Mouse (Mus musculus): ENCODE measurements around the gene Appl1. TPM values are rescaled to one million over a fixed set of nuclear protein-coding genes. Genes with fewer than 3 reads are reported as not detected.

Gene Appl1
- polyA plus RNA-seq, 1 experiment from 2014 or later: 6.0 TPM

GRCm38 (mm10) chr14:26988694-26989093 lies 17.7 kb upstream of the Appl1 start:
- 44% methylated on average over 2 of the region's 2 CpGs for WGBS (ENCODE audit: insufficient replicate concordance)
- no peak overlapping the region for H3K4me2 ChIP-seq
- no peaks in the 10 kb centered on the region for H3K9me3 ChIP-seq (replicated peaks)
- H3K9ac ChIP-seq: no peak overlapping the region
- no peak for ATAC-seq (ENCODE audit: low read depth)
- H3K27ac ChIP-seq: no peak overlapping the region
- no peaks in the 10 kb centered on the region for H3K27me3 ChIP-seq
- H3K4me1 ChIP-seq (replicated peaks): peaks cover 5% of the 10 kb centered on the region
- no peak for DNase-seq
- no peak overlapping the region for H3K4me3 ChIP-seq (replicated peaks)
- no peaks in the 10 kb centered on the region for H3K36me3 ChIP-seq

DNA sequence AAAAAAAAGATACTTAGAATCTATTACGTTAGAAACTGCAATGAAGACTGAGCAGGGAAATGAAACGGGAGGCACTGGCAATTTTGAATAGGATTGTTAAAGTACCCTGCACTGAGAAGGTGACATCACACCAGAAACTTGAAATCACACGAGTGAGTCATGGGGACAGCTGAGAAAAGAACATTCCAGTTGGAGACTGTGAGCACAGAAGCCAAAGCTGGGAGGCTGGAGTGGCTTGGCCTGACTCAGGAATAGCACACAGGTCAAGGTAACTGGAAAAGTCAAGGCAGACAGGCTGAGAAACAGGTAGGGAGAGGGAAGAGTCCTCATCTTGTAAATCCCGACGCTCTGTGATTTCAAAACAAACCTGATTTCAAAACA lies 11.1 kb upstream of the Appl1 start:
- H3K4me2 ChIP-seq: no peak overlapping the region
- no peaks in the 10 kb centered on the region for H3K36me3 ChIP-seq
- H3K27ac ChIP-seq: no peak overlapping the region
- no peaks in the 10 kb centered on the region for H3K9me3 ChIP-seq (replicated peaks)
- ATAC-seq (ENCODE audit: low read depth) (no peak), DNase-seq (no peak)
- 0 out of 2 replicates have a peak, but pooled peaks cover under 1% of the 10 kb centered on the region for H3K4me1 ChIP-seq (replicated peaks)
- H3K4me3 ChIP-seq (replicated peaks): no peak overlapping the region
- no peak overlapping the region for H3K9ac ChIP-seq
- WGBS (ENCODE audit: insufficient replicate concordance): 54% methylated on average over 5 of the region's 5 CpGs
- H3K27me3 ChIP-seq: no peaks in the 10 kb centered on the region

- Histone ChIP-seq H3K9ac (no peak overlapping the region), H3K27ac (no peak overlapping the region), H3K4me3 (replicated peaks) (no peak overlapping the region), H3K27me3 (no peaks in the 10 kb centered on the region), H3K4me1 (replicated peaks) (peaks cover 5% of the 10 kb centered on the region), H3K4me2 (no peak overlapping the region), H3K36me3 (no peaks in the 10 kb centered on the region), H3K9me3 (replicated peaks) (no peaks in the 10 kb centered on the region)
- no peak for DNase-seq
- no peak for ATAC-seq (ENCODE audit: low read depth)
- WGBS (ENCODE audit: insufficient replicate concordance): 55% methylated on average over 5 of the region's 5 CpGs
Measured at GRCm38 (mm10) chr14:26981494-26982149, 10.6 kb upstream of the Appl1 start.

GRCm38 (mm10) chr14:26981021-26981420 lies 10.0 kb upstream of the Appl1 start:
- Histone ChIP-seq H3K4me3 (replicated peaks) (no peak overlapping the region), H3K9me3 (replicated peaks) (no peaks in the 10 kb centered on the region), H3K4me1 (replicated peaks) (peaks cover 8% of the 10 kb centered on the region), H3K27ac (no peak overlapping the region), H3K9ac (no peak overlapping the region), H3K27me3 (no peaks in the 10 kb centered on the region), H3K4me2 (no peak overlapping the region), H3K36me3 (no peaks in the 10 kb centered on the region)
- 81% methylated on average over 8 of the region's 8 CpGs for WGBS (ENCODE audit: insufficient replicate concordance)
- no peak for DNase-seq
- no peak for ATAC-seq (ENCODE audit: low read depth)

DNA sequence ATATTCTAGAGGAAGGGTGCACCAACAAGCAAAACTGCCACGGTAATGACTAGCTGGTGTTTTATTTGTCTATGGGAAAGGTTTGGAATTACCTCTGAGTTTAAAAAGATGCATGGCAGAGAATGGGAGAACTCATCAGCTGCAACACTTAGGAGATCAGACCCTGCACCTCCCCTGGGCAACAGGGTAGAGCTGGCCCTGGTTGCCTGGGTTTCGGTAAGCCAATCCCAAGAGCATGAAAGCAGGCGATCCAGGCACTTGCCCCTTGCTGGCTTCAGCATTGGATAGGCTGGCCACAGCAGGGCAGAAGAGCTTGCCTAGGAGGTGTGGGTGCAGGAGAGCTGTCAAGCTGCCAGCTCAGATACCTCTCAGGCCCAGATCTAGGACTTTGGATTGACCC lies 8.8 kb upstream of the Appl1 start:
- H3K27me3 ChIP-seq: no peaks in the 10 kb centered on the region
- H3K9ac ChIP-seq: no peak overlapping the region
- no peak for DNase-seq
- H3K36me3 ChIP-seq: no peaks in the 10 kb centered on the region
- no peak for ATAC-seq (ENCODE audit: low read depth)
- H3K27ac ChIP-seq: no peak overlapping the region
- no peak overlapping the region for H3K4me2 ChIP-seq
- H3K4me1 ChIP-seq (replicated peaks): peaks cover 8% of the 10 kb centered on the region
- 78% methylated on average over 3 of the region's 3 CpGs for WGBS (ENCODE audit: insufficient replicate concordance)
- H3K4me3 ChIP-seq (replicated peaks): no peak overlapping the region
- H3K9me3 ChIP-seq (replicated peaks): no peaks in the 10 kb centered on the region

DNA sequence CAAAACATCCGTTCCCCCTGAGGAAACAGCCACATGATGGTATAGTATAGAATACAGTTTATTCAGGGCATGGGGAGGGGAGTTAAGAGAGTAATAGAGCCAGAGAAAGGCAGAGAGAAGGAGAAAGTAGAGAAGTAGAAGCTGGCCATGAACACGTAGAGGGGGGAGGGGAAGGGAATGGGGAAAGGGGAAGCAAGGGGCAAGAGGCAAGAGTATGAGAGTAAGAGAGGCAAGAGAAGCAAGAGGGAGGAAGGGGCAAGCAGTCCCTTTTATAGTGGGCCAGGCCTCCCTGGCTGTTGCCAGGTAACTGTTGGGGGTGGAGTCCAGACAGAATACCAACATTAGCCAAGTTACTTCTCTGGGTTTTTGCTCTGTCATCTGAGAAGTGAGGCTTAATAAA lies 6.5 kb upstream of the Appl1 start:
- 41% methylated on average over 2 of the region's 2 CpGs for WGBS (ENCODE audit: insufficient replicate concordance)
- Histone ChIP-seq H3K4me1 (replicated peaks) (peaks cover 8% of the 10 kb centered on the region), H3K9me3 (replicated peaks) (no peaks in the 10 kb centered on the region), H3K9ac (no peak overlapping the region), H3K4me2 (no peak overlapping the region), H3K27ac (no peak overlapping the region), H3K36me3 (no peaks in the 10 kb centered on the region), H3K4me3 (replicated peaks) (no peak overlapping the region), H3K27me3 (no peaks in the 10 kb centered on the region)
- DNase-seq (no peak), ATAC-seq (ENCODE audit: low read depth) (no peak)

- no peak; the same call in 1 of the 2 replicates for ATAC-seq (ENCODE audit: low read depth)
Measured at GRCm38 (mm10) chr14:26976212-26976611, 5.2 kb upstream of the Appl1 start.

DNA sequence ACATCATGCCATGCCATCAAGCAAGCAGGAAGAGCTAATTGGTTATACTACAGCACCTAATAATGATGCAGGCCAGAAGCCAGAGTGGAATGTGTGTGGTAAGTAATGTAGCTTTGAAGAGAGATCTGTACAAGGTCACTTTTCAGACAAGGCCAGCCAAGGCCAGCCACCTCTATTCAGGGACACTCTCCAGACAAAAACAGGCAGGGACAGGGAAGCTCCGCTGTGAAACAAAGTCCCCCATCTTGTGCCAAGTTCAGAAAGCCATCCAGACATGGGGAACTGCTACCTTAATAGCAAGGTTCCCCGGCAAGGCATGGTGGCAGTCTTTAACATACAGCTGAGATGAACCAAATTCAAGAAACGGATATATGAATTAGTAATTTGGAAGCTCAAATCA lies 4.5 kb upstream of the Appl1 start:
- Histone ChIP-seq H3K27me3 (0 out of 2 replicates have a peak, but pooled peaks cover 3% of the 10 kb centered on the region), H3K4me1 (replicated peaks) (peaks cover 13% of the 10 kb centered on the region), H3K9ac (no peak overlapping the region), H3K4me3 (replicated peaks) (no peak overlapping the region), H3K9me3 (replicated peaks) (no peaks in the 10 kb centered on the region), H3K4me2 (no peak overlapping the region), H3K36me3 (no peaks in the 10 kb centered on the region), H3K27ac (no peak overlapping the region)
- 70% methylated on average over 3 of the region's 3 CpGs for WGBS (ENCODE audit: insufficient replicate concordance)
- DNase-seq (no peak), ATAC-seq (ENCODE audit: low read depth) (no peak)

More at GRCm38 (mm10) chr14:26976212-26976611, 5.2 kb upstream of the Appl1 start:
- Histone ChIP-seq H3K4me1 (replicated peaks) (peaks cover 11% of the 10 kb centered on the region), H3K4me3 (replicated peaks) (no peak overlapping the region), H3K4me2 (no peak overlapping the region), H3K36me3 (no peaks in the 10 kb centered on the region), H3K27ac (no peak overlapping the region), H3K9me3 (replicated peaks) (no peaks in the 10 kb centered on the region), H3K27me3 (0 out of 2 replicates have a peak, but pooled peaks cover 3% of the 10 kb centered on the region), H3K9ac (no peak overlapping the region)
- WGBS (ENCODE audit: insufficient replicate concordance): 17% methylated on average over 7 of the region's 7 CpGs
- no peak for DNase-seq

DNA sequence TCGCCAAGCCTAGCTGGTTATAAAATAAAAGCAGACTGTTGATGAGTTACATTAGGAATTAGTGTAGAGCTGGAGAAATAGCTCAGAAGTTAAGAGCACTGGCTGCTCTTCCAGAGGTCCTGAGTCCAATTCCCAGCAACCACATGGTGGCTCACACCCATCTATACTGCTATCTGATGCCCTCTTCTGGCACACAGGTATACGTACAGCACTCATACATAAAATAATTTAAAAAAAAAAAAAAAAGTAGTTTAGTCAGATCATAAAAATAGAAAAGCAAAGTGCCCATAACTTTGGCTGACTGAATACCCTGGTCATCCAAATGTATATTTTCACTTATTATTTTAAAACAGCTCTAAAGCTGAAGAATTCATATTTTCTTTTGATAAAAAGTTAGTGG lies 2.1 kb upstream of the Appl1 start:
- WGBS (ENCODE audit: insufficient replicate concordance): 61% methylated on average over 2 of the region's 2 CpGs
- Histone ChIP-seq H3K4me1 (replicated peaks) (peaks cover 30% of the 10 kb centered on the region), H3K27me3 (0 out of 2 replicates have a peak, but pooled peaks cover 3% of the 10 kb centered on the region), H3K9me3 (replicated peaks) (no peaks in the 10 kb centered on the region), H3K4me3 (replicated peaks) (no peak overlapping the region), H3K4me2 (no peak overlapping the region), H3K36me3 (no peaks in the 10 kb centered on the region), H3K27ac (no peak overlapping the region), H3K9ac (no peak overlapping the region)
- ATAC-seq (ENCODE audit: low read depth) (no peak), DNase-seq (no peak)

DNA sequence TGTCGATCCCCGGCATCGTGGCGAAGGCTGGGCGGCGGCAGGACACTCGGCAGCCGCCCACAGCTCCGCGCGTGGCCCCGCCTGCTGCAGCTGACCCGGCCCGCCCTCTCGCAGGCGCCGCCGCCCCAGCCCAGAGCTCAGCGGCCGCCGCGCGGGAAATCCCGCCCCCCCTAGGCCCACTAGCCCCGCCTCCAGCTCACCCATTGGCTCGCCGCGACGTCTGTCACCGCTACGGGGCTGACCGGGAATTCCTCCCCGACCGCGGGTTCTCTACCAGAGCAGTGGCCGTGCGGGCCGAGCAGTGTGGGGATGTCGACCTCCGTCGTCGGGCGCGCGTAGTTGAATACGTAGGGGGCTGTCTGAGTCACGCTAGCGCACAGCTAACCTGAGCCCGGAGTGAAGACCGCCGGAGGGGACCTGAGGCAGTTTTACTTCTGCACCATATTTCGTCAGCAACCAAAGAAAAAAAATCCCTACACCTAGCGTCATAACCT lies 546 bp downstream of the Appl1 start:
- WGBS (ENCODE audit: insufficient replicate concordance): under 1% methylated on average over 51 of the region's 53 CpGs

GRCm38 (mm10) chr14:26969856-26970407 lies 1.1 kb downstream of the Appl1 start:
- WGBS (ENCODE audit: insufficient replicate concordance): under 1% methylated on average over 61 of the region's 62 CpGs
- H3K4me2 ChIP-seq: peak overlapping the region; percentile 100
- peak; percentile 73 for ATAC-seq (ENCODE audit: low read depth)
- H3K4me1 ChIP-seq (replicated peaks): peaks cover 31% of the 10 kb centered on the region
- no peaks in the 10 kb centered on the region for H3K36me3 ChIP-seq
- H3K9ac ChIP-seq: peak overlapping the region; percentile 87
- H3K27ac ChIP-seq: peak overlapping the region; percentile 58; the same call in 1 of the 2 replicates
- 0 out of 2 replicates have a peak, but pooled peaks cover 3% of the 10 kb centered on the region for H3K27me3 ChIP-seq
- H3K4me3 ChIP-seq (replicated peaks): peak overlapping the region; percentile 87
- peak; percentile 40 for DNase-seq
- H3K9me3 ChIP-seq (replicated peaks): no peaks in the 10 kb centered on the region

More for the DNA sequence above, 546 bp downstream of the Appl1 start:
- peak overlapping the region; percentile 87 for H3K4me3 ChIP-seq (replicated peaks)
- H3K9ac ChIP-seq: peak overlapping the region; percentile 87
- no peaks in the 10 kb centered on the region for H3K9me3 ChIP-seq (replicated peaks)
- H3K36me3 ChIP-seq: no peaks in the 10 kb centered on the region
- peak overlapping the region; percentile 58; the same call in 1 of the 2 replicates for H3K27ac ChIP-seq
- peaks cover 31% of the 10 kb centered on the region for H3K4me1 ChIP-seq (replicated peaks)
- H3K27me3 ChIP-seq: 0 out of 2 replicates have a peak, but pooled peaks cover 3% of the 10 kb centered on the region
- ATAC-seq (ENCODE audit: low read depth) (peak; percentile 98), DNase-seq (peak; percentile 88)
- H3K4me2 ChIP-seq: peak overlapping the region; percentile 100
